Mouse (Mus musculus): ENCODE data around the gene Txn1. TPM values are rescaled to one million over a fixed set of nuclear protein-coding genes. Genes with fewer than 3 reads are reported as not detected.

The Txn1 gene
- polyA plus RNA-seq, 1 experiment from 2014 or later, result 325 TPM

- peaks cover 2% of the 10 kb centered on the region; the same call in 1 of the 2 replicates for H3K4me1 ChIP-seq
- 78% methylated on average over 10 of the region's 10 CpGs for WGBS
- H3K4me2 ChIP-seq, result no peak overlapping the region
- no peak overlapping the region for H3K27ac ChIP-seq (replicated peaks)
- no peak overlapping the region for H3K4me3 ChIP-seq (replicated peaks)
- H3K36me3 ChIP-seq, result no peaks in the 10 kb centered on the region
- H3K27me3 ChIP-seq (replicated peaks), result no peaks in the 10 kb centered on the region
- ATAC-seq (ENCODE audit: low FRiP score), result no peak
- no peaks in the 10 kb centered on the region for H3K9me3 ChIP-seq (replicated peaks)
- H3K9ac ChIP-seq (replicated peaks), result no peak overlapping the region
Observed at GRCm38 (mm10) chr4:57914193-57915190, 41.7 kb downstream of the Txn1 start.

GRCm38 (mm10) chr4:57913021-57913420, 43.2 kb downstream of the Txn1 start:
- no peaks in the 10 kb centered on the region for H3K9me3 ChIP-seq (replicated peaks)
- H3K4me3 ChIP-seq (replicated peaks), result no peak overlapping the region
- no peak overlapping the region for H3K9ac ChIP-seq (replicated peaks)
- H3K27ac ChIP-seq (replicated peaks), result no peak overlapping the region
- no peak overlapping the region for H3K4me2 ChIP-seq
- ATAC-seq (ENCODE audit: low FRiP score), result no peak
- no peaks in the 10 kb centered on the region for H3K36me3 ChIP-seq
- no peaks in the 10 kb centered on the region for H3K27me3 ChIP-seq (replicated peaks)
- peaks cover 2% of the 10 kb centered on the region; the same call in 1 of the 2 replicates for H3K4me1 ChIP-seq

GRCm38 (mm10) chr4:57908860-57909259, 47.4 kb downstream of the Txn1 start:
- H3K27ac ChIP-seq (replicated peaks), result no peak overlapping the region
- no peaks in the 10 kb centered on the region for H3K27me3 ChIP-seq (replicated peaks)
- no peak overlapping the region for H3K4me3 ChIP-seq (replicated peaks)
- no peak overlapping the region for H3K4me2 ChIP-seq
- no peak for ATAC-seq (ENCODE audit: low FRiP score)
- no peak overlapping the region for H3K9ac ChIP-seq (replicated peaks)
- no peaks in the 10 kb centered on the region for H3K9me3 ChIP-seq (replicated peaks)
- H3K4me1 ChIP-seq, result peaks cover 4% of the 10 kb centered on the region; the same call in 1 of the 2 replicates
- 85% methylated on average over 6 of the region's 6 CpGs for WGBS
- no peaks in the 10 kb centered on the region for H3K36me3 ChIP-seq

GRCm38 (mm10) chr4:57906708-57907107, 49.5 kb downstream of the Txn1 start:
- H3K4me2 ChIP-seq, result no peak overlapping the region
- H3K27ac ChIP-seq (replicated peaks), result no peak overlapping the region
- no peaks in the 10 kb centered on the region for H3K36me3 ChIP-seq
- H3K9me3 ChIP-seq (replicated peaks), result no peaks in the 10 kb centered on the region
- 67% methylated on average over 2 of the region's 2 CpGs for WGBS
- no peak overlapping the region for H3K4me3 ChIP-seq (replicated peaks)
- no peak overlapping the region for H3K9ac ChIP-seq (replicated peaks)
- no peaks in the 10 kb centered on the region for H3K27me3 ChIP-seq (replicated peaks)
- ATAC-seq (ENCODE audit: low FRiP score), result no peak
- H3K4me1 ChIP-seq, result peaks cover 4% of the 10 kb centered on the region; the same call in 1 of the 2 replicates

GRCm38 (mm10) chr4:57904638-57905037, 51.6 kb downstream of the Txn1 start:
- WGBS, result 23% methylated on average over 9 of the region's 9 CpGs
- no peak overlapping the region for H3K27ac ChIP-seq (replicated peaks)
- no peaks in the 10 kb centered on the region for H3K27me3 ChIP-seq (replicated peaks)

GRCm38 (mm10) chr4:57904211-57904610, 52.0 kb downstream of the Txn1 start:
- Histone ChIP-seq H3K4me3 (replicated peaks) (no peak overlapping the region), H3K9me3 (replicated peaks) (no peaks in the 10 kb centered on the region), H3K27me3 (replicated peaks) (no peaks in the 10 kb centered on the region), H3K4me1 (peaks cover 4% of the 10 kb centered on the region; the same call in 1 of the 2 replicates), H3K9ac (replicated peaks) (no peak overlapping the region), H3K27ac (replicated peaks) (no peak overlapping the region), H3K4me2 (no peak overlapping the region), H3K36me3 (no peaks in the 10 kb centered on the region)
- 11% methylated on average over 5 of the region's 5 CpGs for WGBS
- peak; percentile 75 for ATAC-seq (ENCODE audit: low FRiP score)

More at GRCm38 (mm10) chr4:57904638-57905037, 51.6 kb downstream of the Txn1 start:
- no peak overlapping the region for H3K4me3 ChIP-seq (replicated peaks)
- H3K9me3 ChIP-seq (replicated peaks), result no peaks in the 10 kb centered on the region
- no peaks in the 10 kb centered on the region for H3K36me3 ChIP-seq
- H3K4me2 ChIP-seq, result no peak overlapping the region
- peak; percentile 56; the same call in 1 of the 2 replicates for ATAC-seq (ENCODE audit: low FRiP score)
- H3K9ac ChIP-seq (replicated peaks), result no peak overlapping the region
- peaks cover 4% of the 10 kb centered on the region; the same call in 1 of the 2 replicates for H3K4me1 ChIP-seq

- Histone ChIP-seq H3K4me2 (no peak overlapping the region), H3K27ac (replicated peaks) (no peak overlapping the region), H3K9me3 (replicated peaks) (no peaks in the 10 kb centered on the region), H3K27me3 (replicated peaks) (no peaks in the 10 kb centered on the region), H3K9ac (replicated peaks) (no peak overlapping the region), H3K4me1 (peaks cover 4% of the 10 kb centered on the region; the same call in 1 of the 2 replicates), H3K36me3 (no peaks in the 10 kb centered on the region), H3K4me3 (replicated peaks) (no peak overlapping the region)
- WGBS, result 87% methylated on average over 5 of the region's 5 CpGs
- no peak for ATAC-seq (ENCODE audit: low FRiP score)
Observed at GRCm38 (mm10) chr4:57902619-57903018, 53.6 kb downstream of the Txn1 start.

- Histone ChIP-seq H3K9me3 (replicated peaks) (no peaks in the 10 kb centered on the region), H3K36me3 (no peaks in the 10 kb centered on the region), H3K4me2 (no peak overlapping the region), H3K4me3 (replicated peaks) (no peak overlapping the region), H3K27me3 (replicated peaks) (no peaks in the 10 kb centered on the region), H3K4me1 (peaks cover 4% of the 10 kb centered on the region; the same call in 1 of the 2 replicates), H3K27ac (replicated peaks) (no peak overlapping the region), H3K9ac (replicated peaks) (no peak overlapping the region)
- 6% methylated on average over 4 of the region's 4 CpGs for WGBS
- ATAC-seq (ENCODE audit: low FRiP score), result peak; percentile 30; the same call in 1 of the 2 replicates
Observed at GRCm38 (mm10) chr4:57901210-57901609, 55.0 kb downstream of the Txn1 start.

GRCm38 (mm10) chr4:57896631-57897030, 59.6 kb downstream of the Txn1 start:
- Histone ChIP-seq H3K27me3 (replicated peaks) (no peaks in the 10 kb centered on the region), H3K27ac (replicated peaks) (no peak overlapping the region), H3K36me3 (no peaks in the 10 kb centered on the region), H3K9ac (replicated peaks) (no peak overlapping the region), H3K9me3 (replicated peaks) (no peaks in the 10 kb centered on the region), H3K4me2 (no peak overlapping the region), H3K4me3 (replicated peaks) (no peak overlapping the region), H3K4me1 (peaks cover 10% of the 10 kb centered on the region)
- no peak for ATAC-seq (ENCODE audit: low FRiP score)
- 84% methylated on average over 3 of the region's 3 CpGs for WGBS

GRCm38 (mm10) chr4:57895902-57896301, 60.3 kb downstream of the Txn1 start:
- ATAC-seq (ENCODE audit: low FRiP score), result no peak
- Histone ChIP-seq H3K27ac (replicated peaks) (no peak overlapping the region), H3K4me3 (replicated peaks) (no peak overlapping the region), H3K9ac (replicated peaks) (no peak overlapping the region), H3K27me3 (replicated peaks) (no peaks in the 10 kb centered on the region), H3K4me1 (peaks cover 13% of the 10 kb centered on the region), H3K36me3 (no peaks in the 10 kb centered on the region), H3K9me3 (replicated peaks) (no peaks in the 10 kb centered on the region), H3K4me2 (no peak overlapping the region)
- 74% methylated on average over 6 of the region's 6 CpGs for WGBS

- Histone ChIP-seq H3K27ac (replicated peaks) (no peak overlapping the region), H3K9me3 (replicated peaks) (no peaks in the 10 kb centered on the region), H3K4me1 (peaks cover 13% of the 10 kb centered on the region), H3K4me2 (no peak overlapping the region), H3K9ac (replicated peaks) (no peak overlapping the region), H3K4me3 (replicated peaks) (no peak overlapping the region), H3K27me3 (replicated peaks) (no peaks in the 10 kb centered on the region), H3K36me3 (no peaks in the 10 kb centered on the region)
- 52% methylated on average over 5 of the region's 5 CpGs for WGBS
- ATAC-seq (ENCODE audit: low FRiP score), result no peak
Observed at GRCm38 (mm10) chr4:57895140-57895539, 61.1 kb downstream of the Txn1 start.

Data from neural tube, embryonic 15.5 days (tissue).